Mouse (Mus musculus): ENCODE data around the gene 1700017B05Rik.

DNA sequence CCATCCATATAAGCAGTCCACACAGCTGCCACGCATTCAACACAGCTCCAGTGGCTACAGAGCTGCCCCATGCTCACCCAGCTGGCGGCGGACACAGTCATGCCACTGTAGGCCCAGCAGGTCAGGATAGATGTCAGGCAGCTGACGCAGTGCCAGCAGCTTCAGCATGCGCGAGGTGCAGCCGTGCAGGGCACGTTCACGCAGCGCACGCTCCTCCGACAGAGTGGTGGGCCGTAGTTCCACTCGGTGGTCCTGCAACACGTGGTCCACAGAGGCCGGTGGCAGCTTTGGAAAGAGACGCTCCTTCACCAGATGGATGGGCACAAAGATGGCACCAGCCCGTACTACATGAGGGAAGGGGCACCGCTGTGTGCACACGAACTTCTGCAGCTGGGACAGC lies 6.1 kb downstream of the 1700017B05Rik start:
- TF ChIP-seq POLR2A (IDR thresholded peaks at IDR 0.05; ENCODE audit: insufficient read depth, low read length) (no peak), CTCF (IDR thresholded peaks at IDR 0.05; ENCODE audit: low read depth, low read length) (no peak), EP300 (IDR thresholded peaks at IDR 0.05; ENCODE audit: insufficient read depth, low read depth, low read length) (no peak)
